Mouse (Mus musculus) heart, adult 18-20 months (tissue): ENCODE results near the gene Cdh3. TPM values are rescaled to one million over a fixed set of nuclear protein-coding genes. Genes with fewer than 3 reads are reported as not detected.

Source experiments
- DNase-seq, 2 experiments: peaks; one replicate each; pipeline ENCODE4 v3.0.0; 2021 to 2022; ENCODE audit warnings: mixed read lengths in 1 of 2
- long read RNA-seq, 2 experiments: library from polyadenylated mRNA; stranded (forward); transcript quantifications; one replicate each; pipeline ENCODE4 v2.0.0; 2021
- total RNA-seq, 2 experiments: library from RNA; stranded (reverse); gene quantifications; 2 replicates each; pipeline ENCODE4 v1.2.3; 2021

Cdh3 gene
- under 1 TPM; 0.35 to 0.93 TPM for total RNA-seq
- long read RNA-seq, experiment 1 = 0 reads
- long read RNA-seq, experiment 2 = 0 reads

- DNase-seq = peak; percentile 24 to 25
These were observed at the start of gene Cdh3 for GRCm38 (mm10) chr8:106510365-106510975. Cdh3 (plus strand) TSS chr8:106510891.

DNA sequence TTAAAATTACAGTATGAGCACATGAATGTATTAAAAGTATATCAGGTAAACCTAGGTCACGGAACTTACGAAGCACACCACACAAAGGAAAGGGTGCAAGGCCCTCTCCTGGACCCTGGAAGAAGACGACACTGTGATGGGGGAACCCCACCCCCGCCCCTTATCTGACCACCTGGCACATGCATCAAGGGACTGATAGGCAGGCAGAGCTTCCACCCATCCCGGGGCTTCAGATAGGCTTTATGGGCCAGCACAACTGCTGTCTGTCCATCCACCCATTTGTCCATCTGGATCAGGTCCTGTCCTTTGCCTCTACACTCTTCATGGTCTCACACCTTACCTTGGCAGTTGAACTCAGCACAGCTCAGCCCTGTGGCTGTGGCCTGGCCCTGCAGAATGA lies 48.6 kb upstream of the Cdh3 start:
- no peak for DNase-seq

DNA sequence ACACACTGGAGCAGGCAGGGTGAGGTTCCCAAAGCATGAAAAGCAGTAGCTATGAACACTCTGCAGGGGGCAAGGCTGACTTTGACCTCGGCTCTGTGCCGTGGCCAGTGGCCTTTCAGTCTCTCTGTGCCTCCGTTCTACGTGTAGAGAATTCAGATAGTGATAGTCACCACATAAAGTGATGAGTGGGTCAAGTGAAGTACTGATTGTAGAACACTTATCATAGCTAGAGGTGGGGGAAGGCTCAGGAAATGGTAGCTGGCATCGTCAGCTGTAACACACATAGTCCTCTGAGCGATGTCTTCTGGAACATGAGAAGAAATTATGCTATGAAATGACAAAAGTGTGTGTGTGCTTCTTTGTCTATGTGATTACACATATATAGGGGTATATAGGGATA lies 46.9 kb upstream of the Cdh3 start:
- no peak for DNase-seq

- no peak for DNase-seq
These were observed 41.2 kb upstream of the Cdh3 start for GRCm38 (mm10) chr8:106469485-106469884.

- no peak for DNase-seq
These were observed 36.7 kb upstream of the Cdh3 start for GRCm38 (mm10) chr8:106474001-106474400.

GRCm38 (mm10) chr8:106500018-106500685 lies 10.5 kb upstream of the Cdh3 start, which contains the start of gene 6030452D12Rik:
6030452D12Rik (plus strand) TSS chr8:106500522.
- DNase-seq = peak; percentile 42 to 72

GRCm38 (mm10) chr8:106504241-106504640 lies 6.5 kb upstream of the Cdh3 start:
- DNase-seq = peak in 1 of 2 experiments; percentile 52

DNA sequence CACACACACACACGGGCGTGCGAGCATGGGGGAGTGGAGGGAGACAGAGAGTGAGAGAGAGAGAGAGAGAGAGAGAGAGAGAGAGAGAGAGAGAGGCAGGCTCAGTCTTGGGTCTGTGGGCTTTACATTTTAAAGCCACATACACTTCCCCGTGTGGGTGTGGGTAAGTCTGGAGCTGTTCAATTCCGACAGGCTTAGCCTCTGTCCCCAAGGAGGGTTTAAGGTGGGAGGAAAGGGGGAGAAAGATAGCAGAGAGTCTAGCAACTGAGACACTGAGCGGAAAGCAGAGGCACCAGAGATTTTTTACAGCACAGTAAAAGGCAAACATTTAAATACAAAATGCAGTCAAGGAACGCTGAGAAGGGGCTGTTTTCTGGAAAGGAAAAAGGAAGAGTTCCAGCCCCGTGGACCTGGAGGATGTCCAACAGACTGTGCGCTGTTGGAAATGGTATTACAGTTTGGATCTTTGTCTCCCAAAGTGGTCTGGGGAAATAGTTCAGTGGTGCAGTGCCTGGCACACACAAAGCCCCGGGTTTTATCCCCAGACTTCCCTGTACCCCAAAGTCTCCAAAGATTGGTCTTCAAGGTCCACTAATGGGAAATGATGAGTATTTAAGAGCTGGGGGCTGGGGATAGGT lies 5.2 kb upstream of the Cdh3 start:
- no peak for DNase-seq

DNA sequence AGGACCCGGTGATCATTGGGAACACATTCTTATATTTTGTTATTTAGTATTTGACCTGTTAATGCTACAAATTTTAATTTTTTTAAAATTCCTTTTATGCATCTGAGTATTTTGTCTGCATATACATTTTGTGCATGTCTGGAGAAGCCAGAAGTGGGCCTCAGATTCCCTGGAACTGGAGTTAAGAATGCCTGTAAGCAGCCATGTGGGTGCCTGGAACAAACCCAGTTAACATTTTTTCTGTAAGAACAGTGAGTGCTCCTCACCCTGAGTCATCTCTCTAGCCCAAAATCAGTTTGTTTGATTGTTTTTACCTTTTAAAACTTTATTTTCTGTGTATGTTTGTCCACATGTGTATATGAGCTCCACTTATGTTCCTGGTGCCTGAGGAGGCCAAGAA lies 4.6 kb upstream of the Cdh3 start:
- DNase-seq = no peak

- DNase-seq = peak in 1 of 2 experiments; percentile 29
These were observed 2.8 kb upstream of the Cdh3 start for GRCm38 (mm10) chr8:106507761-106508331.

DNA sequence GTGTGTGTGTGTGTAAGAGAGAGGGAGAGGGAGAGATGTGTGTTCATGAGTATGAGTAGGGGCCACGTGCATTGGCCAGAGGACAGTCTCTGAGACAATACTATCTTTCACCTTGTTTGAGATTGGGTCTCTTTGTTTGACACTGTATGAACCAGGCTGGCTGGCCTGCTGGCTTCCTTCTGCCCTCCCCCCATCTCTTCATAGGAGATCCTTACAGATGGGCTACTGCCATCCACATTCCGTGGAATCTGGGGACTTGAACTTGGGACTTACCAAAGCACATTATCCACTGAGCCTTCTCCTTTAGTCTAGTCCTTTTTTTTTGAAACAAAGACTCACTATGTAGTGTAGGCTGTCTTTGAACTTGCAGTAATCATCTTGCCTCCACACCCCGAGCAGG lies 2.2 kb upstream of the Cdh3 start:
- no peak for DNase-seq

GRCm38 (mm10) chr8:106509079-106509780 lies 1.5 kb upstream of the Cdh3 start:
- no peak for DNase-seq

- no peak for DNase-seq
These were observed 392 bp downstream of the Cdh3 start for GRCm38 (mm10) chr8:106511065-106511501.

DNA sequence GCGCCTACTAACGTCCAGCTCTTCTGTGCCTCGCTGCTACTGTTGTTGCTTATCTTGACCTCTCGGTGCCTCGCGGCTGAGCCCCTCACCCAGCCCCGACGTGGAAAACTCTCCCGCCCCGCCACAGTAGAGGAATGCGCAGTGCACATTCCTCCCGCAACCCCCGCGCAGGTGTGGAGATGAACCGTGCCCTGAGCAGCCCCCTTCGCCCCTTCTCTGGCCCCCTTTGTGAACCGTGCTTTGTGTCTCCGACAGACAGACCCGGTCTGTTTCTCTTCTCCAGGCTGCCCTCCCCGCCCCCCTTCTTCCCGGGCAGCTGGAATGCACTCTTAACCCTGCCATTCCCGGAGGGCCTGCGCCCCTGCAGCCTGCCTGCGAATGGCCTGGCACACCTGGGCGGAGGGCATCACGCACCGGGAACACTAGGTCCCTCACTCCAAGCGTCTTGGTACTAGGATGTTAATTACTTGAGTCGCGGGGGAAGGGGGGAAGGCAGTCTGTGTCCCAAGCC lies 895 bp downstream of the Cdh3 start:
- no peak for DNase-seq

DNA sequence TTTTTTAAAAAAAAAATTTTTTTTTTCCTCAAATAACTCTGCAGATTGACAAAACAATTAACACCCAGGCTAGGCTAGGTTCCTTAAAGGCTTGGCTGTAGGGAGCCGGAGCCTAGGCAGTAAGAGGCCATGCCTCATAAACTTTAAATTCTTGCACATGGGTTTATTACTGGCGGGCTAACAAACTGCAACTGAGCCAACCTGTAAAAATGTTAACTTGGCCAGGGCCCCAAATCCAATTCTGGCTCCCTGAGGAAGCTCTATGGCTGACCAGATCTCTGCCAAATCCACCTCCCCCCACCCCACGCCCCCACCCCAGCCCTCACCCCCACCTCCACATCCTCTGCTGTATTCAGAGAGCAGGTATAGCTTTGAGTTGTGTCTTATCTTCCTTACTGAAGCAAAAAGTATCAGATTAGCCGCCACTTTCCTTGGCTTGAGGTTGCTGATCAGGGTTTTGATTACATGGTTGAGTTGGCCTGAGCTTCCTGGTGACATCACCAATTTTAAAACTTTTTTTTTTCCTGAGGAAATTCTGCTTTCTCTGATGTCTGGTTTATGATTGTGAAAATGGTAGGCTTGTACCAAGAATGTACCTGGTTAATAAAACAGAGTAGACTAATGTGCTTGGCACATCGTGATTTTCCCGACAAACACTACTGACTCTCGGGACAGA lies 1.9 kb downstream of the Cdh3 start:
- no peak for DNase-seq

- no peak for DNase-seq
These were observed 5.3 kb downstream of the Cdh3 start for GRCm38 (mm10) chr8:106515946-106516479.

GRCm38 (mm10) chr8:106516581-106516980 lies 5.9 kb downstream of the Cdh3 start:
- DNase-seq = no peak

- DNase-seq = no peak
These were observed 8.1 kb downstream of the Cdh3 start for GRCm38 (mm10) chr8:106518763-106519162.

DNA sequence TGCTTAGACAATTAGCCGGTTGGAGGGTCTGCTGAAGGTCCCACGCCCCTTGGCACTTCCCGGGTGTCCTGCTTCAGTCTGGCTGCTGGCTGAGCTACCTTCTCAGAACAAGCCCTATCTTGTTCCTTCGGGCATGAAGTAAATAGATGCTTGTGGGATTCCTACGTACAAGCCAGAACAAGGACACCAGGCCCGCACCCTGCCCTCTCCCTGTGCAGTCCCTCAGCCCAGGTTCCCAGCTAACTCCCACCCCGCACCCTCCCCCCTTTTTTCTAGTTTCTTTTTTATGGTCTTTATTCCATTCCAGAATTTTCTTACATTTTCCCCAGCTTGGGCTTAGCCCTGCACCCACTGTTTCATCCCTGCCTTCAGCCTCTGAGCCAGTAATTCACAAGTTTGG lies 9.9 kb downstream of the Cdh3 start:
- DNase-seq = no peak

GRCm38 (mm10) chr8:106521845-106522244 lies 11.2 kb downstream of the Cdh3 start:
- no peak for DNase-seq

- no peak for DNase-seq
These were observed 16.0 kb downstream of the Cdh3 start for GRCm38 (mm10) chr8:106526725-106527124.
